Comparison of ENCODE assay signal across 8 mouse cellular contexts in genomic region chr15:21110874-21111603, GRCm38 (mm10).
DNase-seq lines count a peak whose midpoint lies in the region; ATAC-seq lines count a peak whose summit lies in the region.

No protein-coding gene starts in this region.

- H3K4me2 ChIP-seq in heart, embryonic 11.5 days: peak overlapping the region; percentile 80
- H3K4me2 ChIP-seq in limb, embryonic 12.5 days: peak overlapping the region; percentile 79

- H3K9ac ChIP-seq in heart, embryonic 11.5 days (ENCODE audit: low read depth, low read length): peak overlapping the region; percentile 60
- H3K9ac ChIP-seq in limb, embryonic 12.5 days (replicated peaks): peak overlapping the region; percentile 35; the same call in 1 of the 2 replicates

- no peak for DNase-seq in heart, postnatal 4 days
- DNase-seq in brain, adult 2 months (ENCODE audit: low read depth, low spot score): peak; percentile 49
- DNase-seq in right cerebral cortex, postnatal 10 days (ENCODE audit: low spot score in 2 of 2): peak; percentile 27 to 30
- DNase-seq in spleen, postnatal 10 days (ENCODE audit: low spot score in 2 of 2): no peak
- DNase-seq in kidney, postnatal 10 days: no peak

- no peaks in the 10 kb centered on the region for H3K9me3 ChIP-seq in heart, embryonic 11.5 days (replicated peaks; ENCODE audit: control insufficient read depth, low read length)
- no peaks in the 10 kb centered on the region for H3K9me3 ChIP-seq in limb, embryonic 12.5 days

- ATAC-seq in heart, embryonic 11.5 days (replicated peaks; ENCODE audit: insufficient number of reproducible peaks, low FRiP score, low TSS enrichment): no peak
- peak; percentile 46 for ATAC-seq in frontal cortex, adult (ENCODE audit: low TSS enrichment)
- no peak for ATAC-seq in limb, embryonic 12.5 days (ENCODE audit: insufficient number of reproducible peaks, insufficient read depth, low FRiP score, low TSS enrichment, low read depth)

- WGBS in heart, embryonic 11.5 days (ENCODE audit: insufficient replicate concordance): 19% methylated on average over 23 of the region's 23 CpGs
- 11% methylated on average over 23 of the region's 23 CpGs for WGBS in limb, embryonic 12.5 days

- no peaks in the 10 kb centered on the region for H3K36me3 ChIP-seq in heart, embryonic 11.5 days (ENCODE audit: control insufficient read depth, insufficient read depth, low read length)
- no peaks in the 10 kb centered on the region for H3K36me3 ChIP-seq in limb, embryonic 12.5 days

- no peaks in the 10 kb centered on the region for H3K27me3 ChIP-seq in heart, embryonic 11.5 days (ENCODE audit: control insufficient read depth, insufficient read depth, low read length)
- peaks cover 6% of the 10 kb centered on the region; the same call in 1 of the 2 replicates for H3K27me3 ChIP-seq in limb, embryonic 12.5 days

- H3K27ac ChIP-seq in heart, embryonic 11.5 days (ENCODE audit: low read depth, low read length): no peak overlapping the region
- H3K27ac ChIP-seq in limb, embryonic 12.5 days: no peak overlapping the region

- no peaks in the 10 kb centered on the region for H3K4me1 ChIP-seq in heart, embryonic 11.5 days (ENCODE audit: control insufficient read depth, insufficient read depth, low read length)
- peaks cover 12% of the 10 kb centered on the region; the same call in 1 of the 2 replicates for H3K4me1 ChIP-seq in limb, embryonic 12.5 days (replicated peaks)

- peak overlapping the region; percentile 43 for H3K4me3 ChIP-seq in heart, embryonic 11.5 days (ENCODE audit: low read depth, low read length)
- peak overlapping the region; percentile 39 for H3K4me3 ChIP-seq in limb, embryonic 12.5 days (replicated peaks)

Comparison
In these comparisons a context has a peak if more than half of its experiments do, and no peak if none do; other contexts are left out.
1. DNase-seq: peak in brain, adult 2 months (single experiment) and right cerebral cortex, postnatal 10 days (2 of 2); none in heart, postnatal 4 days (single experiment), spleen, postnatal 10 days (0 of 2) and kidney, postnatal 10 days (single experiment).